Mouse (Mus musculus) spleen, postnatal 36 days (tissue): ENCODE data around the gene Dclk1.
A peak's percentile ranks its signal among the peaks of the same experiment; 100 is the strongest.
"Not testable (repeated sequence)": the region's sequence is repeated elsewhere in the genome, so short reads cannot be mapped to it uniquely, and the experiment has no call there.

ENCODE experiments used
- DNase-seq, 2 experiments: peaks; one replicate each; pipeline ENCODE4 v3.0.0; 2022; ENCODE audit warnings: low spot score in 2 of 2, mixed read lengths in 1 of 2

Gene Dclk1

GRCm38 (mm10) chr3:55241730-55242421 lies at the start of gene Dclk1:
Gene Dclk1, plus strand, starts transcription at chr3:55242364.
- no peak for DNase-seq

- no peak for DNase-seq
Measured at GRCm38 (mm10) chr3:55193351-55193750, 48.8 kb upstream of the Dclk1 start.

GRCm38 (mm10) chr3:55194792-55195191 lies 47.4 kb upstream of the Dclk1 start:
- no peak for DNase-seq

GRCm38 (mm10) chr3:55195581-55196327 lies 46.4 kb upstream of the Dclk1 start:
- no peak for DNase-seq

- no peak for DNase-seq
Measured at GRCm38 (mm10) chr3:55196328-55196710, 45.8 kb upstream of the Dclk1 start.

- not testable (repeated sequence) for DNase-seq
Measured at GRCm38 (mm10) chr3:55203621-55204020, 38.5 kb upstream of the Dclk1 start.

- DNase-seq: no peak
Measured at GRCm38 (mm10) chr3:55206413-55206812, 35.8 kb upstream of the Dclk1 start.

GRCm38 (mm10) chr3:55207665-55208064 lies 34.5 kb upstream of the Dclk1 start:
- DNase-seq: no peak

- DNase-seq: no peak
Measured at GRCm38 (mm10) chr3:55212254-55212653, 29.9 kb upstream of the Dclk1 start.

GRCm38 (mm10) chr3:55213785-55214184 lies 28.4 kb upstream of the Dclk1 start:
- no peak for DNase-seq

GRCm38 (mm10) chr3:55214413-55214812 lies 27.8 kb upstream of the Dclk1 start:
- no peak for DNase-seq

GRCm38 (mm10) chr3:55222502-55222901 lies 19.7 kb upstream of the Dclk1 start:
- no peak for DNase-seq

- DNase-seq: no peak
Measured at GRCm38 (mm10) chr3:55223862-55224261, 18.3 kb upstream of the Dclk1 start.

- no peak for DNase-seq
Measured at GRCm38 (mm10) chr3:55226501-55227213, 15.5 kb upstream of the Dclk1 start.

GRCm38 (mm10) chr3:55227214-55227581 lies 15.0 kb upstream of the Dclk1 start:
- no peak for DNase-seq

GRCm38 (mm10) chr3:55242422-55243055 lies 375 bp downstream of the Dclk1 start:
- DNase-seq: peak; percentile 5 to 16

GRCm38 (mm10) chr3:55243056-55243471 lies 900 bp downstream of the Dclk1 start:
- no peak for DNase-seq

GRCm38 (mm10) chr3:55244087-55244486 lies 1.9 kb downstream of the Dclk1 start:
- no peak for DNase-seq

- DNase-seq: no peak
Measured at GRCm38 (mm10) chr3:55246618-55247272, 4.6 kb downstream of the Dclk1 start.

- no peak for DNase-seq
Measured at GRCm38 (mm10) chr3:55248048-55248447, 5.9 kb downstream of the Dclk1 start.

GRCm38 (mm10) chr3:55248508-55248907 lies 6.3 kb downstream of the Dclk1 start:
- peak in 1 of 2 experiments; percentile 4 for DNase-seq

GRCm38 (mm10) chr3:55250631-55251030 lies 8.5 kb downstream of the Dclk1 start:
- no peak for DNase-seq
